Mouse (Mus musculus): ENCODE measurements around the gene Hic1.

Gene Hic1

GRCm38 (mm10) chr11:75147106-75147845 lies 22.0 kb downstream of the Hic1 start:
- DNase-seq, result no peak

GRCm38 (mm10) chr11:75145841-75146240 lies 23.5 kb downstream of the Hic1 start:
- no peak for DNase-seq

GRCm38 (mm10) chr11:75142749-75143148 lies 26.6 kb downstream of the Hic1 start:
- DNase-seq, result no peak

- no peak for DNase-seq
These were observed 27.4 kb downstream of the Hic1 start for GRCm38 (mm10) chr11:75141913-75142312.

GRCm38 (mm10) chr11:75141038-75141437 lies 28.3 kb downstream of the Hic1 start:
- DNase-seq, result no peak

GRCm38 (mm10) chr11:75140431-75140830 lies 28.9 kb downstream of the Hic1 start:
- no peak for DNase-seq

- no peak for DNase-seq
These were observed 30.0 kb downstream of the Hic1 start for GRCm38 (mm10) chr11:75139122-75139963.

- no peak for DNase-seq
These were observed 32.5 kb downstream of the Hic1 start for GRCm38 (mm10) chr11:75136666-75137398.

- no peak for DNase-seq
These were observed 34.0 kb downstream of the Hic1 start for GRCm38 (mm10) chr11:75135358-75135757.

GRCm38 (mm10) chr11:75134485-75135068 lies 34.7 kb downstream of the Hic1 start:
- DNase-seq, result no peak

- DNase-seq, result no peak
These were observed 35.4 kb downstream of the Hic1 start for GRCm38 (mm10) chr11:75133951-75134350.

- DNase-seq, result peak; percentile 65
These were observed 35.9 kb downstream of the Hic1 start for GRCm38 (mm10) chr11:75133391-75133790.

- DNase-seq, result peak; percentile 89
These were observed 37.0 kb downstream of the Hic1 start for GRCm38 (mm10) chr11:75132278-75132677.

GRCm38 (mm10) chr11:75131300-75131699 lies 38.0 kb downstream of the Hic1 start:
- no peak for DNase-seq

GRCm38 (mm10) chr11:75129481-75129880 lies 39.8 kb downstream of the Hic1 start:
- no peak for DNase-seq

- no peak for DNase-seq
These were observed 42.9 kb downstream of the Hic1 start for GRCm38 (mm10) chr11:75126384-75126783.

GRCm38 (mm10) chr11:75124406-75124805 lies 44.9 kb downstream of the Hic1 start:
- DNase-seq, result no peak

GRCm38 (mm10) chr11:75121348-75121747 lies 48.0 kb downstream of the Hic1 start:
- no peak for DNase-seq

- DNase-seq, result no peak
These were observed 49.5 kb downstream of the Hic1 start for GRCm38 (mm10) chr11:75119841-75120240.

GRCm38 (mm10) chr11:75119298-75119697 lies 50.0 kb downstream of the Hic1 start:
- peak; percentile 73 for DNase-seq

- DNase-seq, result no peak
These were observed 51.2 kb downstream of the Hic1 start for GRCm38 (mm10) chr11:75118141-75118540.

- no peak for DNase-seq
These were observed 52.9 kb downstream of the Hic1 start for GRCm38 (mm10) chr11:75116379-75116778.
